Mouse (Mus musculus): ENCODE data around the gene Cdk1.
"Not testable (repeated sequence)": the region's sequence is repeated elsewhere in the genome, so short reads cannot be mapped to it uniquely, and the experiment has no call there.

Gene Cdk1

GRCm38 (mm10) chr10:69352212-69353085 lies at the start of gene Cdk1:
Gene Cdk1 (minus strand): TSS chr10:69352938.
- in situ Hi-C loops (cut with MseI, MboI), result no loop called here

GRCm38 (mm10) chr10:69399814-69400385 lies 47.2 kb upstream of the Cdk1 start:
- in situ Hi-C loops (cut with MseI, MboI), result no loop called here

DNA sequence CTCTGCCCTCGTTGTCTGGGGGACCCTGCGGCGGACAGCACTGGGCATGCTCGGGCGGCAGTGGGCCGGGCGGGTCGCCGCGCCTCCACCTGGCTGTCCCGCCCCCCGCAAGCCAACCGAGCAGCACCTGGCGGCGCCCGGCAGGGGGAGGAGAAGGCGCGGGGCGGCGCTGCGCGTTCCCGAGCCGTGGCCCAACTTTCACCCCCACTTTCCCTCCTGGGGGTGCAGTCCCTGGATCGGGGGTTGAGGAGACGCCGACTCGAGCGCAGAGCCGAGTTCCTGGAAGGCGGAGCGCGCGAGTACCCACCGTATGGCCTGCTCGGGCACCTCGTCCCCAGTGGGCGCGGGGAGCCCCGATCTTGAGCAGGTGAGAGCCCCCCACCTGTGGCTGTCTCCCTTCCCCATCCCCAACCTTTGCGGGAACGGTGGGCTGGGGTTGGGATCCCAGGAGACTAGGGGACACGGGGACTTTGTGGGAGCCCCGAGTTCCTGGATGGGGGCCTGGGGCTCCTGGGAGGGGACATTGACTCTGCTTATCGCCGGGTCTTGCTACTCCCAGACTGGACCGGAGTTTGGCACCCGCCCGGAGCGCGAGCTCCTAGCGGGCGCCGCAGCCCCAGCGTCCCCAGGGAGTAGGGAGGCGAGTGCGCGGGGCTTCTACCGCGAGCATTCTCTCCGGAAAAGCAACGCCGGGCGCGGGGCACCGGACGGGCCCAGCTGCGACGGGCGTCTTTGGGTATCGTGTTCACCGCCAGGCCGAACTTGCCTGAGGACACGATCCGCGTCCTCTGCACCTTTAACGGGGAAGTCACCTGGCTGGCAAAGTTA lies 46.2 kb upstream of the Cdk1 start, which contains the start of gene Ank3:
Ank3 (plus strand) TSS at position 11 of the 828 bp plus-strand sequence.
- in situ Hi-C loops (cut with MseI, MboI), result no loop called here

- in situ Hi-C loops (cut with MseI, MboI), result no loop called here
Measured at GRCm38 (mm10) chr10:69398197-69398762, 45.5 kb upstream of the Cdk1 start.

GRCm38 (mm10) chr10:69389511-69389910 lies 36.8 kb upstream of the Cdk1 start:
- in situ Hi-C loops (cut with MseI, MboI), result no loop called here

DNA sequence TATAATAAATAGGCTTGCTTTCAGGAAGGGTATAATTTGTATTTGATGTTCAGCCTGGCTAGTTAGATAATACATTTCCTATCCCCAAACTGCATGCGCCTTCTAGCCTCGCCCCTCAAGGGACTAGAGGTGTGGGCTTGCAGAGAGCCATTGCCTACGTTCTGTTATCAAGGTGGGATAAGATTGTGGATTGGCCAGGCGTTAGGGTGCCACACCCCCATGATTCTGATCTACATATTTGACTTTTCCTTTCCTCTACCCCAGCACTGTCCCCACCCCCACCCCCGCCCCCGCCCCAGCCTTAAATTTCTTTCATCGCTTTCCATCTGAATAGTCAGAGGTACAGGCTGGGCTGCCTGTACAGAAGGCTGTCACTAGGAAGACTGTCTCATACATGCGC lies 34.0 kb upstream of the Cdk1 start:
- in situ Hi-C loops (cut with MseI, MboI), result no loop called here

- in situ Hi-C loops (cut with MseI, MboI), result no loop called here
Measured at GRCm38 (mm10) chr10:69385136-69385535, 32.4 kb upstream of the Cdk1 start.

DNA sequence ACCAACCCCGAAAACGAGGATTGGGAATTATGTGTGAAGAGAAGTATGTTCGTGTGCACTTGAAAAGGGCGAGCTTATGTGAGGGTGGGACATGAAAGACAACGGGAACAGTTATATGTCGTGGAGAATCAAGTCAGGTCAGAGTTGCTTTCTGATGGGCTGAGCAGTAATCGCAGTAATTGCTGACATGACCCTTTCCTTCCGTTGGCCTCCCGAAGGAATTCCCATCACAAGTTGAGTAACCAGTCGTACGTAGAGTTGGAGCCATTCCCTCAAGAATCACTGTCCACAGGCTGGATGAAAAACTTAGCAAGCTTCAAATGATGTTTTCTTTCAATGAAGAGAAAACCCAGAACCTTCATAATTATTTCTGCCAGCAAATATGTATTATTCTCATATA lies 31.9 kb upstream of the Cdk1 start:
- in situ Hi-C loops (cut with MseI, MboI), result no loop called here

DNA sequence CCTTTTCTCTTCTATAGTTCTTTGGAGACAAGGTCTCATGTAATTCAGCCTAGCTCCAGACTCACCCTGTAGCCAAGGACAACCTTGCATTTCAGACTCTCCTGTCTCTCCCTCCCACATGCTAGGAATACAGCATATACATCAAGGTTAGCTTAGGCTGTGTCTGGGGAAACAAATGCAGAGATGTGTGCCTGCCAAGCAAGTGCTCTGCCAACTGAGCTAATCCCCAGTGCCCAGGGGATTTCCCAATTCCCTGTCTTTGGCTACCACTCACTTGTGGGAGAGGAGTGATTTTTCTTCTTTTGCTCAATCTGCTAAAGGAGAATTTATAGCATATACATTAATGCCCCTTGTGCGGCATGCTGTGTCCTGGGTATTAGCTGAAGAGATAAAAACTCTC lies 30.4 kb upstream of the Cdk1 start:
- in situ Hi-C loops (cut with MseI, MboI), result no loop called here

DNA sequence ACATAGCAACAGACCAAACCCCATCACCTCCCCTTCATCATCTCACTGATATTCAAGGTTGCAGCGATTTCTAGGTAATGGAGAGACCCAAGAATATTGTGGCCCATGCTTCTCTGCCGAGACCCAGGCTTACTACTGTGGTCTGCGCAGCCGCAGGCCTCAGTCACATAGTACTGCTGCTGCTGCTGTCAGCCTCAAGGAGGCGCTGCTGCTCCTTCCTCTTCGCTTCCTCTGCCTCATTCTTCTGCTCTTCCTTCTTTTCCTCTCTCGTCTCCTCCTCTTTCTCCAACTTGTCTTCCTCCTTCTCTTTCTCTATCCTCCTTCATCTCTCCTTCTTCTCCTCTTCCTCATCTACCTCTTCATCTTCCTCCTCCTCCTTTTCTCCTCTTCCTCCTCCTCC lies 22.4 kb upstream of the Cdk1 start:
- in situ Hi-C loops (cut with MseI, MboI), result loop anchor here (10.0 kb wide), 2 partner anchors 270 to 280 kb away; no protein-coding TSS in a partner anchor

GRCm38 (mm10) chr10:69373796-69374550 lies 21.2 kb upstream of the Cdk1 start:
- in situ Hi-C loops (cut with MseI, MboI), result loop anchor here (10.0 kb wide), 2 partner anchors 271 to 281 kb away; no protein-coding TSS in a partner anchor

DNA sequence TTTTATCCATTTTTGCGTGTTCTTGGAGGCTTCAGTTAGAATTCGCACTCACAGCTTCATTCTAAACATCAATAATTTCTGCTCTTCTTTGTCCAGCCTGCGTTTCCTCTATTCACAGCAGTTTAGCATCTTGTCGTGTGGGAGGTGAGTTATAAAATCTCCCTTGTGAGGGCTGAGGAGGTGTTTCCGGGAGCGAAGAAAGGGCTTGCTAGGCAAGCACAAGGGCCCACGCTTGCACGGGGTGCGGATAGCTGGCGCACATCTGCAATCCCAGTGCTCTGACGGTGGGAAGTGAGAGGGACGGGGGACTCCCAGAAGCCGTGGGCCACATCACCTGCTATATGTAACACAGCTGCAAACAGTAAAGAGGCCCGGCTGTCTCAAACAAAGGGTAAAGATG lies 19.3 kb upstream of the Cdk1 start:
- in situ Hi-C loops (cut with MseI, MboI), result loop anchor here (10.0 kb wide), 2 partner anchors 273 to 283 kb away; no protein-coding TSS in a partner anchor

DNA sequence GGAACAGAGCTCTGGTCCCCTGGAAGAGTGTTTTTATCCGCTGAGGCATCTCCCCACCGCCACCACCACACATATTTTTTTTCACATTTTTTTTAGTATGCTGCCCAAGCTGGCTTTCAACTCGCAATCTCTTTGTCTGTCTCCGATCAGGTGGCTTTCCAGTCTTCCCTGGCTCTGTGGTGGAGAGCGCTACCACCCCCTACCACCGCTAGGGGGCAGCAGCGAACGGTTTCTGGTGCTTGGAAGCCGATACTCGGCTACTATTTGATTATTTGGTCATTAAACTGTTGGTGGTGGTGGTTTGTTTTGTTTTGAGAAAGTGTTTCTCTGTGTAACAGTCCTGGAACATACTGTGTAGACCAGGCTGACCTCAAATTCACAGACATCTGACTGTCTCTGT lies 18.7 kb upstream of the Cdk1 start:
- in situ Hi-C loops (cut with MseI, MboI), result loop anchor here (10.0 kb wide), 2 partner anchors 273 to 283 kb away; no protein-coding TSS in a partner anchor

DNA sequence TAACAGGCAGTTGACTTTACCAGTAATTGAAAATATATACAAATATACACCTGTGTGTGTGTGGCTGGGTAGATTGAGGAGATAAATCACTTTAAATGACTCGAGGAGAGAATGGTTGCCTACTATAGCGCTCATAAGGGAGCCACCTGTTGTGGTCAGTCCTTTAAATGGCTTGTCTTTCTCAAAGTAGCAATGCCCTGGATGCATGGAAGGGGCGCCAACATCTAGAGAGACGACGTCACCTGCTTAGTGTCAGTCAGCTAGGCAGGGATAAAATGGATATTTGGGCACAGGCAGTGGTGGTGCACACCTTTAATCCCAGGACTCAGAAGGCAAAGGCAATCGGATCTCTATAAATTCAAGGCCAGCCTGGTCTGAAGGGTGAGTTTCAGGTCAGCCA lies 16.6 kb upstream of the Cdk1 start:
- in situ Hi-C loops (cut with MseI, MboI), result no loop called here

GRCm38 (mm10) chr10:69366877-69367387 lies 14.2 kb upstream of the Cdk1 start:
- in situ Hi-C loops (cut with MseI, MboI), result no loop called here

DNA sequence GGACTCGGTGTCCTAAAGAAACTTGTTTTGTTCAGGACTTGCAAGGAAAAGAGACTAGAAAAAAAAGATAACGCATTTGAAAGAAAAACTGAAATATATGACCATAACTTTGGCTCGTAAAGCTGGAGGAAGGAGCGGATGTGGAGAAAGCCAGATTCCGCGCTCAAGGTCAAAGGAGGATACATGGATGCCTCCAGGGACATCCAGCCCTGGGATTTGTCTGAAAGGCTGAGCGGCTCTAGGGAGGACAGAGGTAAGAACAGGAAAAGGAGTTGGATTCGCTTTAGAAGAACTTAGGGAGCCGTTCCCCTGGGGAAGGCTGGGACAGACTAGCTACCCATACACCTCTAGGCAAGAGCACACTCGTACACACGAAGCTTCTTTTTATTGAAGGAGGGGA lies 13.5 kb upstream of the Cdk1 start:
- in situ Hi-C loops (cut with MseI, MboI), result no loop called here

GRCm38 (mm10) chr10:69359666-69360065 lies 6.9 kb upstream of the Cdk1 start:
- in situ Hi-C loops (cut with MseI, MboI), result no loop called here

- in situ Hi-C loops (cut with MseI, MboI), result not testable (repeated sequence)
Measured at GRCm38 (mm10) chr10:69353086-69353479, 345 bp upstream of the Cdk1 start.

GRCm38 (mm10) chr10:69351842-69352211 lies 911 bp downstream of the Cdk1 start:
- in situ Hi-C loops (cut with MseI, MboI), result no loop called here

DNA sequence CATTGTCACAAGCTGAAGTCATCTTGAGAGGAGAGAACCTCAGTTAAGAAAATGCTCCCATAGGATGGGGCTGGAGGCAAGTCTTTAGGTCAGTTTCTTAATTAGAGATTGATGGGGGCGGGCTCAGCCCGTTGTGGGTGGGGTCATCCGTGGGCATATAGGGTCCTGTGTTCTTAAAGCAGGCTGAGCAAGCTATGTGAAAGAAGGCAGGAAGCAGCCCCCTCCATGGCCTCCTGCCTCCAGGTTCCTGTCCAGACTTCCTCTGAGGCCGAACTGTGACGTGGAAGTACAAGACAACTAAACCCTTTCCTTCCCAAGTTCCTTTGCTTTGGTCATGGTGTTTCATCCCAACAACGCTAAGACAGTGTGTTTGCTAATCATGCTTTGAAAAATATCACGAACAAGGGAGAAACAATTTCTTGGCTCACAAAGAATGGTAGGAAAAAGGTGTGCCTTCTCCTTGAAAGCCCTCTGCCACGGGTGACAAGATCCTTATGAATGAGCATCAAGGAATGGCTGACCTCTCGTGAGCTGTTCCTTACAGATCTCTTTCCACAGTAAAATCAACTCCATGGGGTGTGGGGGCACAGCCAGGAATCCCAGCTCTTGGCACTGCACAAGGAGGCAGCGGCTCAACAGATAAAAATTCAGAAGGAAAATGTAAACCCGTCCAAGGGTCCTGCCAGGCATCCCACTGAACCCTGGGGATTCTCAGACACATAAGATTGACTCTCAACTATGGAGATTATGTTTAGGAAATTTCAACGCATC lies 1.5 kb downstream of the Cdk1 start:
- in situ Hi-C loops (cut with MseI, MboI), result no loop called here

Measured in mouse trophoblast stem cell (cell line).